Mouse (Mus musculus) erythroblast, embryonic 14.5 days (primary cell): ENCODE data around the gene Elf2.

Experiments used
- GATA1 ChIP-seq: IDR thresholded peaks from 2 replicates; pipeline ENCODE4 v1.6.1; 2012; ENCODE audit warnings: low read length, inconsistent platforms, mixed read lengths
- TAL1 ChIP-seq: IDR thresholded peaks from 3 replicates; pipeline ENCODE4 v1.6.1; 2012; ENCODE audit warnings: low read length, inconsistent platforms, mixed read lengths

GRCm38 (mm10) chr3:51333234-51333889 is 7.1 kb downstream of the Elf2 start:
- TF ChIP-seq TAL1 = no peak
- no peak for TF ChIP-seq GATA1
